Mouse (Mus musculus) embryonic facial prominence, embryonic 11.5 days (tissue): Measurements from ENCODE around the gene Gstt2. TPM values are rescaled to one million over a fixed set of nuclear protein-coding genes. Genes with fewer than 3 reads are reported as not detected.

Experiments
- ATAC-seq: fragments of 200-750 bp; cut with Nextera tagmentation; replicated peaks from 2 replicates; pipeline ENCODE4 v1.8.0; 2017; ENCODE audit warnings: low read depth; ENCODE audit not compliant: insufficient number of reproducible peaks, low FRiP score, low TSS enrichment
- DNase-seq: peaks from one replicate; pipeline ENCODE4 v3.0.0-alpha.2; 2015; ENCODE audit warnings: low spot score
- H3K27ac ChIP-seq: fragments of 300-500 bp; sonication (generic); replicated peaks from 2 replicates; pipeline ENCODE4 v1.5.1; 2014; ENCODE audit warnings: mild to moderate bottlenecking, low read depth, low read length, control low read depth
- H3K27me3 ChIP-seq: fragments of 300-500 bp; sonication (generic); 2 replicates; pipeline ENCODE4 v1.6.1; 2014; ENCODE audit warnings: mild to moderate bottlenecking, low read length, moderate library complexity, mixed read lengths; ENCODE audit not compliant: control insufficient read depth, insufficient read depth
- H3K36me3 ChIP-seq: fragments of 300-500 bp; sonication (generic); replicated peaks from 2 replicates; pipeline ENCODE4 v1.6.1; 2014; ENCODE audit warnings: low read depth, mild to moderate bottlenecking, low read length, moderate library complexity, mixed read lengths; ENCODE audit not compliant: control insufficient read depth, insufficient read depth
- H3K4me1 ChIP-seq: fragments of 300-500 bp; sonication (generic); 2 replicates; pipeline ENCODE4 v1.6.1; 2014; ENCODE audit warnings: low read length, mixed read lengths; ENCODE audit not compliant: control insufficient read depth, insufficient read depth
- H3K4me2 ChIP-seq: fragments of 300-500 bp; sonication (generic); 2 replicates; pipeline ENCODE4 v1.6.1; 2014; ENCODE audit warnings: low read depth, mild to moderate bottlenecking, control low read depth, low read length, moderate library complexity
- H3K4me3 ChIP-seq: fragments of 300-500 bp; sonication (generic); 2 replicates; pipeline ENCODE4 v1.5.1; 2014; ENCODE audit warnings: low read depth, low read length, control low read depth
- H3K9ac ChIP-seq: fragments of 300-500 bp; sonication (generic); replicated peaks from 2 replicates; pipeline ENCODE4 v1.6.1; 2014; ENCODE audit warnings: mild to moderate bottlenecking, control low read depth, low read length
- H3K9me3 ChIP-seq: fragments of 300-500 bp; sonication (generic); replicated peaks from 2 replicates; pipeline ENCODE4 v1.6.1; 2016; ENCODE audit warnings: mild to moderate bottlenecking, low read length, inconsistent platforms, mixed read lengths; ENCODE audit not compliant: control insufficient read depth
- WGBS: fragments of 180-500 bp; shearing (Covaris S2); extraction: QIAGEN DNeasy Blood & Tissue Kit; methylation state at CpG from one replicate; pipeline ENCODE4 v1.1.7; 2014; 5-methylcytosine and 5-hydroxymethylcytosine counted together
- polyA plus RNA-seq: library from polyadenylated mRNA; unstranded; fragments of >200 nt; fragmentation: Nextera tagmentation; extraction: Ambion mirVana; gene quantifications from 2 replicates; pipeline ENCODE4 v1.2.1, GENCODE M21; 2014

Gene Gstt2
- polyA plus RNA-seq, 1 experiment from 2014 or later = 8.8 TPM

GRCm38 (mm10) chr10:75859107-75859746, 22.0 kb upstream of the Gstt2 start:
- Histone ChIP-seq H3K27me3 (no peaks in the 10 kb centered on the region), H3K4me3 (peak overlapping the region; percentile 72), H3K4me2 (peak overlapping the region; percentile 68), H3K9me3 (no peaks in the 10 kb centered on the region), H3K4me1 (no peaks in the 10 kb centered on the region; the same call in 1 of the 2 replicates), H3K27ac (peak overlapping the region; percentile 86; the same call in 1 of the 2 replicates), H3K36me3 (peaks cover 3% of the 10 kb centered on the region; the same call in 1 of the 2 replicates), H3K9ac (peak overlapping the region; percentile 83)
- ATAC-seq (peak; percentile 64), DNase-seq (peak; percentile 77)
- WGBS = 2% methylated on average over 26 of the region's 27 CpGs

- Histone ChIP-seq H3K9me3 (no peaks in the 10 kb centered on the region), H3K4me1 (no peaks in the 10 kb centered on the region; the same call in 1 of the 2 replicates), H3K27me3 (no peaks in the 10 kb centered on the region), H3K27ac (no peak overlapping the region), H3K9ac (no peak overlapping the region), H3K36me3 (peaks cover 3% of the 10 kb centered on the region; the same call in 1 of the 2 replicates), H3K4me2 (no peak overlapping the region), H3K4me3 (no peak overlapping the region)
- WGBS = 97% methylated on average over 4 of the region's 4 CpGs
- no peak for ATAC-seq
- DNase-seq = no peak
Observed at GRCm38 (mm10) chr10:75857598-75857997, 20.4 kb upstream of the Gstt2 start.

DNA sequence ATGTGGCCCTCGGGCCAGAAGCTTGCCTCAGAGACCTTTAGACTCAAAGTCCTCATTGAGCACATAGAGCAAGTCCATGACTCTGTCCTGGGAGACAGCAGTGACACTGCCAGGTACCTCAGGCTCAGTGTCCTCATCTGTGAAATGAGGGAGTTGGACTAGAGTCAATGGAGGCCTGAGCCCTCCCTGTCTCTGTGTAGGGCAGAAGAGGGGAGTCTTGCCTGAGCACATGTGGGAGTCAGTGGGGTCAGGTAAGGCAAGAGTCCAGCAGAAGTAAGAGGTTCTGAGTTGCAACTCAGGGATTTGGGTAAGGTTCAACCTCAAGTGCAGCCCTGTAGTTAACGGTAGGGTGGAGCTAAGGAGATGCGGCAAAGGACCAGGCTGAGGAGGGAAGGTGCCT, 19.8 kb upstream of the Gstt2 start:
- H3K27me3 ChIP-seq = no peaks in the 10 kb centered on the region
- WGBS = 82% methylated on average over 3 of the region's 3 CpGs
- H3K4me1 ChIP-seq = no peaks in the 10 kb centered on the region; the same call in 1 of the 2 replicates
- H3K27ac ChIP-seq = no peak overlapping the region
- no peak overlapping the region for H3K4me3 ChIP-seq
- ATAC-seq (no peak), DNase-seq (no peak)
- no peak overlapping the region for H3K9ac ChIP-seq
- no peak overlapping the region; the same call in 1 of the 2 replicates for H3K4me2 ChIP-seq
- H3K9me3 ChIP-seq = no peaks in the 10 kb centered on the region
- H3K36me3 ChIP-seq = peaks cover 3% of the 10 kb centered on the region; the same call in 1 of the 2 replicates

GRCm38 (mm10) chr10:75856155-75856907, 19.1 kb upstream of the Gstt2 start:
- no peak overlapping the region for H3K4me3 ChIP-seq
- H3K27ac ChIP-seq = no peak overlapping the region
- no peaks in the 10 kb centered on the region for H3K27me3 ChIP-seq
- no peak overlapping the region for H3K4me2 ChIP-seq
- WGBS = 81% methylated on average over 11 of the region's 11 CpGs
- H3K4me1 ChIP-seq = no peaks in the 10 kb centered on the region; the same call in 1 of the 2 replicates
- ATAC-seq = no peak
- peaks cover 3% of the 10 kb centered on the region; the same call in 1 of the 2 replicates for H3K36me3 ChIP-seq
- DNase-seq = no peak
- no peak overlapping the region for H3K9ac ChIP-seq
- no peaks in the 10 kb centered on the region for H3K9me3 ChIP-seq

- Histone ChIP-seq H3K9ac (no peak overlapping the region), H3K4me2 (no peak overlapping the region), H3K4me1 (no peaks in the 10 kb centered on the region; the same call in 1 of the 2 replicates), H3K4me3 (no peak overlapping the region), H3K36me3 (peaks cover 3% of the 10 kb centered on the region; the same call in 1 of the 2 replicates), H3K9me3 (no peaks in the 10 kb centered on the region), H3K27ac (no peak overlapping the region), H3K27me3 (no peaks in the 10 kb centered on the region)
- ATAC-seq (no peak), DNase-seq (no peak)
- WGBS = 90% methylated on average over 15 of the region's 15 CpGs
Observed at GRCm38 (mm10) chr10:75855416-75855981, 18.3 kb upstream of the Gstt2 start.

GRCm38 (mm10) chr10:75854791-75855190, 17.6 kb upstream of the Gstt2 start:
- Histone ChIP-seq H3K27me3 (no peaks in the 10 kb centered on the region), H3K4me1 (no peaks in the 10 kb centered on the region; the same call in 1 of the 2 replicates), H3K27ac (no peak overlapping the region), H3K9me3 (no peaks in the 10 kb centered on the region), H3K4me3 (no peak overlapping the region), H3K36me3 (peaks cover 3% of the 10 kb centered on the region; the same call in 1 of the 2 replicates), H3K4me2 (no peak overlapping the region), H3K9ac (no peak overlapping the region)
- 87% methylated on average over 6 of the region's 6 CpGs for WGBS
- ATAC-seq (no peak), DNase-seq (no peak)

DNA sequence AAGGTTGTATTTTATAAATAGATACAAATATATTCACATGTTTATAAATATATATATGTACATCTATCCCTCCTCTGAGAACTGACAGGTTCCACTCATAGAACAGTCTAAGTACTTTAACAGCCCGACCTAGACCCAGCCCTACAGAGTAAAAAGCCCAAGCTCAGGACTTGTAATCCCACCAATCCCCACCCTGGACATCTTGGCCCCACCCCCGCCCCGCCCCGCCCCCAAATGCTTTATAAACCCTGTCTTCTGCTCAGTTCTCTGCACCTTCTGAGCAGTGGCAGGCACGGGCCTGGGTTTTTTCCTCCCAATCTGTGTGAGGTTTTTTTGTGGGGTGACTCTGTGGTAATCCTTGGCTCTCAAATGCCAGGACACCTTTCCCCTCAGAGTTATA, 16.9 kb upstream of the Gstt2 start:
- no peaks in the 10 kb centered on the region for H3K9me3 ChIP-seq
- no peak overlapping the region for H3K4me2 ChIP-seq
- no peaks in the 10 kb centered on the region; the same call in 1 of the 2 replicates for H3K4me1 ChIP-seq
- no peak overlapping the region for H3K4me3 ChIP-seq
- DNase-seq (no peak), ATAC-seq (no peak)
- no peaks in the 10 kb centered on the region for H3K27me3 ChIP-seq
- peaks cover 3% of the 10 kb centered on the region; the same call in 1 of the 2 replicates for H3K36me3 ChIP-seq
- H3K27ac ChIP-seq = no peak overlapping the region
- H3K9ac ChIP-seq = no peak overlapping the region
- WGBS = 55% methylated on average over 5 of the region's 5 CpGs
